Mouse (Mus musculus): Measurements from ENCODE around the gene Tcaim. TPM values are rescaled to one million over a fixed set of nuclear protein-coding genes. Genes with fewer than 3 reads are reported as not detected.
"Not testable (repeated sequence)": the region's sequence is repeated elsewhere in the genome, so short reads cannot be mapped to it uniquely, and the experiment has no call there.

Gene Tcaim
- total RNA-seq, 2 experiments from 2014 or later, result 20.0 to 26.3 TPM

- DNase-seq (ENCODE audit: low spot score in 2 of 2), result not testable (repeated sequence)
These were observed 42.5 kb downstream of the Tcaim start for GRCm38 (mm10) chr9:122847811-122848311.

GRCm38 (mm10) chr9:122854526-122854925, 49.2 kb downstream of the Tcaim start:
- no peak for DNase-seq (ENCODE audit: low spot score in 2 of 2)

GRCm38 (mm10) chr9:122855141-122855540, 49.8 kb downstream of the Tcaim start:
- DNase-seq (ENCODE audit: low spot score in 2 of 2), result not testable (repeated sequence)

GRCm38 (mm10) chr9:122855617-122856016, 50.3 kb downstream of the Tcaim start:
- DNase-seq (ENCODE audit: low spot score in 2 of 2), result no peak

- no peak for DNase-seq (ENCODE audit: low spot score in 2 of 2)
These were observed 51.4 kb downstream of the Tcaim start for GRCm38 (mm10) chr9:122856716-122857115.

- no peak for DNase-seq (ENCODE audit: low spot score in 2 of 2)
These were observed 55.4 kb downstream of the Tcaim start for GRCm38 (mm10) chr9:122860752-122861151.

- DNase-seq (ENCODE audit: low spot score in 2 of 2), result no peak
These were observed 58.4 kb downstream of the Tcaim start for GRCm38 (mm10) chr9:122863731-122864130.

- no peak for DNase-seq (ENCODE audit: low spot score in 2 of 2)
These were observed 59.5 kb downstream of the Tcaim start for GRCm38 (mm10) chr9:122864848-122865247.

GRCm38 (mm10) chr9:122865697-122866166, 60.4 kb downstream of the Tcaim start, which contains the start of gene Zfp445:
TSS of gene Zfp445 (minus strand) at chr9:122866006.
- peak; percentile 70 to 72 for DNase-seq (ENCODE audit: low spot score in 2 of 2)

GRCm38 (mm10) chr9:122866192-122866591, 60.9 kb downstream of the Tcaim start:
- no peak for DNase-seq (ENCODE audit: low spot score in 2 of 2)

GRCm38 (mm10) chr9:122872595-122872994, 67.3 kb downstream of the Tcaim start:
- no peak for DNase-seq (ENCODE audit: low spot score in 2 of 2)

- no peak for DNase-seq (ENCODE audit: low spot score in 2 of 2)
These were observed 69.3 kb downstream of the Tcaim start for GRCm38 (mm10) chr9:122874653-122875052.

GRCm38 (mm10) chr9:122875145-122875544, 69.8 kb downstream of the Tcaim start:
- no peak for DNase-seq (ENCODE audit: low spot score in 2 of 2)

- DNase-seq (ENCODE audit: low spot score in 2 of 2), result no peak
These were observed 80.0 kb downstream of the Tcaim start, which contains the start of gene Zkscan7 for GRCm38 (mm10) chr9:122885385-122885784. TSS of gene Zkscan7 (plus strand) at chr9:122885685.

Other genes starting within 250 kb of the Tcaim start
- gene Topaz1, start 58.2 kb upstream of the Tcaim start, total RNA-seq (2021), result not detected
- gene Gm35549, start 38.5 kb downstream of the Tcaim start, total RNA-seq (2021), result not detected
- 100 to 1,000 TPM in 1 of 2 experiments, 10 to 100 TPM in 1; 83.7 to 121 TPM for gene Zfp445, start 60.5 kb downstream of the Tcaim start, total RNA-seq (2021)
- 1 to 10 TPM; 4.5 to 6.2 TPM for gene Zkscan7, start 80.1 kb downstream of the Tcaim start, total RNA-seq (2021)
- gene Zfp105, start 117.5 kb downstream of the Tcaim start, total RNA-seq (2021), result 1 to 10 TPM; 3.3 to 4.2 TPM
- gene 1110059G10Rik, start 145.5 kb downstream of the Tcaim start, total RNA-seq (2021), result 10 to 100 TPM; 15.4 to 17.6 TPM
- gene Kif15, start 145.5 kb downstream of the Tcaim start, total RNA-seq (2021), result under 1 TPM; 0.66 to 0.86 TPM
- 10 to 100 TPM; 14.5 to 20.3 TPM for gene Tmem42, start 215.8 kb downstream of the Tcaim start, total RNA-seq (2021)
- under 1 TPM; 0.48 to 0.86 TPM for gene Tgm4, start 229.2 kb downstream of the Tcaim start, total RNA-seq (2021)